Mouse (Mus musculus): Measurements from ENCODE around the gene Rps11.

- TF ChIP-seq POLR2A (IDR thresholded peaks at IDR 0.05; ENCODE audit: low read depth, low read length) (no peak), CTCF (conservative IDR thresholded peaks at IDR 0.05; ENCODE audit: insufficient read depth, insufficient read length, low read depth, low read length) (no peak)
Measured at GRCm38 (mm10) chr7:45129318-45129717, 5.1 kb upstream of the Rps11 start.

All from kidney, adult 2 months (tissue).